Mouse (Mus musculus) brain, embryonic 14.5 days (tissue): ENCODE measurements around the gene Ing5.

Experiments used
- CTCF ChIP-seq: fragments of 200-500 bp; IDR thresholded peaks from 2 replicates; pipeline ENCODE4 v1.5.1; 2012; ENCODE audit warnings: inconsistent platforms, mild to moderate bottlenecking, moderate library complexity, borderline replicate concordance; ENCODE audit not compliant: insufficient read depth, insufficient read length; ENCODE audit errors: extremely low read depth
- POLR2A ChIP-seq: fragments of 200-500 bp; IDR thresholded peaks from 2 replicates; pipeline ENCODE4 v1.6.1; 2012; ENCODE audit warnings: mild to moderate bottlenecking, inconsistent platforms, borderline replicate concordance; ENCODE audit not compliant: poor library complexity, insufficient read depth, insufficient read length, severe bottlenecking; ENCODE audit errors: extremely low read depth

GRCm38 (mm10) chr1:93817823-93818532 lies 14.2 kb downstream of the Ing5 start:
- TF ChIP-seq POLR2A = no peak
- no peak for TF ChIP-seq CTCF
